Mouse (Mus musculus) liver, adult 10 weeks (tissue): ENCODE measurements around the gene Il17f. TPM values are rescaled to one million over a fixed set of nuclear protein-coding genes. Genes with fewer than 3 reads are reported as not detected.

Source experiments
- polyA plus RNA-seq: library from polyadenylated mRNA; stranded (reverse); fragments of 350-450 nt; fragmentation: Illumina TruSeq; extraction: RNeasy Lipid Tissue Mini Kit (QIAGEN cat#74804); gene quantifications from one replicate; pipeline ENCODE4 v1.2.3, GENCODE M21; 2014; ENCODE audit warnings: low read depth, low replicate concordance

The Il17f gene
- not detected for polyA plus RNA-seq

DNA sequence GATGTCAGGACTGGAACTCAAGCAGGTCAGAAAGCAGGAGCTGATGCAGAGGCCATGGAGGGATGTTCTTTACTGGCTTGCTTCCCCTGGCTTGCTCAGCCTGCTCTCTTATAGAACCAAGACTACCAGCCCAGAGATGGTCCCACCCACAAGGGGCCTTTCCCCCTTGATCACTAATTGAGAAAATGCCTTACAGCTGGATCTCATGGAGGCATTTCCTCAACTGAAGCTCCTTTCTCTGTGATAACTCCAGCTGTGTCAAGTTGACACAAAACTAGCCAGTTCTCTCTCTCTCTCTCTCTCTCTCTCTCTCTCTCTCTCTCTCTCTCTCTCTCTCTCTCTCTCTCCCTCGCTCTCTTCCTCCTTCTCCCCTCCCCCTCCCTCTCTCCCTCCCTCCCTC lies at the start of gene Il17f:
Gene Il17f (minus strand): TSS at position 101 of the 400 bp plus-strand sequence.

DNA sequence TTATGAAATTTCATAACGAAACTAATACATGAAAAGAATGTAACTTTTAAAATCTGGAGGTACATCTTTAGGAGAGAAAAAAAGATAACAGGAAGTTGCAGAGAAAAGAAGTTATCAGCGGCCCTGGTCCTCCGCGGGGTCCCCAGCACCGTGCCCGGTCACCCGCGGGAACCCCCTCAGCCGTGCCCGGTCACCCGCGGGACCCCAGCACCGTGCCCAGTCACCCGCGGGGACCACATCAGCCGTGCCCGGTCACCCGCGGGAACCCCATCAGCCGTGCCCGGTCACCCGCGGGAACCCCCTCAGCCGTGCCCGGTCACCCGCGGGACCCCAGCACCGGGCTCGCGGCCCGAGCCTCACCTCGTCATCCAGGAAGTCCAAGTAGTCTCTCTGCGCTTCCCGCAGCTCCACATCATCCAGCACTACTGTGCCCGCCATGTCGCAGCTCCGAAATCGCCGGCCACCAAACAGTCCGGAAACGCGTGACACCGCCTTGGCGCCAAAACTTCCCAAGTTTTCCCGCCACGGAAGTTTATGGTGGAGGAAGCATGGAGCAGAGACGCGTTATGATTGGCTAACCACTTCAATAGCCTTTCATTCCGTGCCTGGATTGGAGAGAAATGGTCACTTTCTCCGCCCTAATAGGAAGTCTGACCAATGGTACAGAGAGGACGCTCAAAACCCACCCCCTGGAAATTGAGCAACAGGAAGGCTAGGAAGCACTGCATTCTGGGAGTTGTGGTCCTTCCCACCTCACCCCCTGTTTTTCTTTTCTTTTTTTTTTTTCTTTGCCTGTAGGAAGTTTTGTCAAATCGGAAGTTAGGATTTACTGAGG lies 29.6 kb upstream of the Il17f start, which contains the start of gene Mcm3:
Gene Mcm3 (minus strand): TSS at position 542 of the 835 bp plus-strand sequence.

DNA sequence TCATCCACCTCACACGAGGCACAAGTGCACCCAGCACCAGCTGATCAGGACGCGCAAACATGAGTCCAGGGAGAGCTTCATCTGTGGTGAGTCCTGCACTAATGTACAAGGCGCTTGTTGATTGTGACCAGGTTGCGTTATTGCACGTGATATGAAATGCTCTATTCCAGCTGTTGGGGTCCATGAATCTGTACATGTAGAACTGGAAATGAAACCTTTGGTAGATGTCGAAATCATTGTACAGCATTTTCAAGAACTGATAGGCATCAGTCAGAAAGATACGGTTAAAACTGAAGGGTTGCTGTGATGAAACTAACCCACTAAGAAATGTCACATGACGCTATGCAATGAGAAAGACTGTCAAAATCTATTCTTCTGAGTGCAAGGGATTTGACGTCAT lies 59.5 kb downstream of the Il17f start, which contains the start of gene Il17a:
Gene Il17a (plus strand): TSS at position 3 of the 400 bp plus-strand sequence.

Other genes with a start within 250 kb of the Il17f start
- 2.8 TPM for gene Pkhd1, start 172.6 kb downstream of the Il17f start, polyA plus RNA-seq
- gene Il17a, start 59.7 kb downstream of the Il17f start, polyA plus RNA-seq: not detected
- 0.95 TPM for gene Mcm3, start 29.7 kb upstream of the Il17f start, polyA plus RNA-seq
- gene Paqr8, start 100.0 kb upstream of the Il17f start, polyA plus RNA-seq: 0.40 TPM
- gene Efhc1, start 161.0 kb upstream of the Il17f start, polyA plus RNA-seq: 0.24 TPM